Mouse (Mus musculus): ENCODE data around the gene Colgalt2. TPM values are rescaled to one million over a fixed set of nuclear protein-coding genes. Genes with fewer than 3 reads are reported as not detected.

The Colgalt2 gene
- polyA plus RNA-seq, 1 experiment = 7.7 TPM

GRCm38 (mm10) chr1:152468443-152468842 lies 68.8 kb downstream of the Colgalt2 start:
- DNase-seq (ENCODE audit: extremely low spot score in 1 of 2, low spot score in 1 of 2) = peak; percentile 20 to 64

- DNase-seq (ENCODE audit: extremely low spot score in 1 of 2, low spot score in 1 of 2) = peak in 1 of 2 experiments; percentile 16
These were observed 76.5 kb downstream of the Colgalt2 start for GRCm38 (mm10) chr1:152476126-152476525.

- no peak for DNase-seq (ENCODE audit: extremely low spot score in 1 of 2, low spot score in 1 of 2)
These were observed 91.2 kb downstream of the Colgalt2 start for GRCm38 (mm10) chr1:152490842-152491241.

GRCm38 (mm10) chr1:152492258-152492657 lies 92.6 kb downstream of the Colgalt2 start:
- no peak for DNase-seq (ENCODE audit: extremely low spot score in 1 of 2, low spot score in 1 of 2)

GRCm38 (mm10) chr1:152496831-152497230 lies 97.2 kb downstream of the Colgalt2 start:
- no peak for DNase-seq (ENCODE audit: extremely low spot score in 1 of 2, low spot score in 1 of 2)

- DNase-seq (ENCODE audit: extremely low spot score in 1 of 2, low spot score in 1 of 2) = no peak
These were observed 98.0 kb downstream of the Colgalt2 start for GRCm38 (mm10) chr1:152497581-152497980.

- no peak for DNase-seq (ENCODE audit: extremely low spot score in 1 of 2, low spot score in 1 of 2)
These were observed 100.2 kb downstream of the Colgalt2 start for GRCm38 (mm10) chr1:152499802-152500201.

- no peak for DNase-seq (ENCODE audit: extremely low spot score in 1 of 2, low spot score in 1 of 2)
These were observed 106.5 kb downstream of the Colgalt2 start for GRCm38 (mm10) chr1:152506175-152506574.

- DNase-seq (ENCODE audit: extremely low spot score in 1 of 2, low spot score in 1 of 2) = no peak
These were observed 107.1 kb downstream of the Colgalt2 start for GRCm38 (mm10) chr1:152506726-152507125.

GRCm38 (mm10) chr1:152508481-152509220 lies 109.0 kb downstream of the Colgalt2 start:
- DNase-seq (ENCODE audit: extremely low spot score in 1 of 2, low spot score in 1 of 2) = no peak

- DNase-seq (ENCODE audit: extremely low spot score in 1 of 2, low spot score in 1 of 2) = peak in 1 of 2 experiments; percentile 26
These were observed 111.6 kb downstream of the Colgalt2 start for GRCm38 (mm10) chr1:152511237-152511636.

- DNase-seq (ENCODE audit: extremely low spot score in 1 of 2, low spot score in 1 of 2) = no peak
These were observed 114.6 kb downstream of the Colgalt2 start for GRCm38 (mm10) chr1:152514256-152514655.

GRCm38 (mm10) chr1:152517057-152517570 lies 117.5 kb downstream of the Colgalt2 start:
- DNase-seq (ENCODE audit: extremely low spot score in 1 of 2, low spot score in 1 of 2) = no peak

GRCm38 (mm10) chr1:152518971-152519370 lies 119.3 kb downstream of the Colgalt2 start:
- DNase-seq (ENCODE audit: extremely low spot score in 1 of 2, low spot score in 1 of 2) = no peak

GRCm38 (mm10) chr1:152520798-152521575 lies 121.4 kb downstream of the Colgalt2 start:
- peak in 1 of 2 experiments; percentile 79 for DNase-seq (ENCODE audit: extremely low spot score in 1 of 2, low spot score in 1 of 2)

GRCm38 (mm10) chr1:152522226-152522625 lies 122.6 kb downstream of the Colgalt2 start:
- peak; percentile 42 to 76 for DNase-seq (ENCODE audit: extremely low spot score in 1 of 2, low spot score in 1 of 2)

GRCm38 (mm10) chr1:152523292-152523691 lies 123.7 kb downstream of the Colgalt2 start:
- DNase-seq (ENCODE audit: extremely low spot score in 1 of 2, low spot score in 1 of 2) = no peak

- peak; percentile 71 to 89 for DNase-seq (ENCODE audit: extremely low spot score in 1 of 2, low spot score in 1 of 2)
These were observed 124.7 kb downstream of the Colgalt2 start for GRCm38 (mm10) chr1:152524098-152524892.

GRCm38 (mm10) chr1:152524987-152525648 lies 125.5 kb downstream of the Colgalt2 start:
- DNase-seq (ENCODE audit: extremely low spot score in 1 of 2, low spot score in 1 of 2) = peak; percentile 69 to 89

GRCm38 (mm10) chr1:152526154-152526553 lies 126.5 kb downstream of the Colgalt2 start:
- DNase-seq (ENCODE audit: extremely low spot score in 1 of 2, low spot score in 1 of 2) = no peak

All from frontal cortex, adult 2 months (tissue).